Mouse (Mus musculus): ENCODE measurements around the gene Trnt1. TPM values are rescaled to one million over a fixed set of nuclear protein-coding genes. Genes with fewer than 3 reads are reported as not detected.

Trnt1 gene
- polyA plus RNA-seq, 1 experiment: 16.4 TPM

DNA sequence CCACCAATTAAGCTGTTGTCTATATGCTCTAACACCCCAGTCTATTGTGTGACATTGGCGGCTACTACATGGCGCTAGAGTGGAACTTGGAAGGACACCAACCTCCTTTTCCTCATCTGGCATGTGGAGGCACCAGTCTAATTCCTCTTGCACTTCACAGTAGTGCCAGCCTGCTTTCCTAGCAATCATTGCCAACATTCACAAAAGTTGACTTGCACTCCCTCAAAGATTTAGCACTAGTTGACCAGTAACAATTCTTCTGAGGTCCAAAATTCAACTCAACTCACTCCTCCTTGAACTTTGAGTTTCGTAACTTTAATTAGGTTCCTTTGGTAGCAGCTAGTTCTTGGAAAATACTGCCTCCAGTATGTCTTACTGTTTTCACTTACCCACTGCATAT, 41.8 kb downstream of the Trnt1 start:
- TF ChIP-seq CTCF (IDR thresholded peaks at IDR 0.05; ENCODE audit: control insufficient read depth, insufficient read depth, low read length) (no peak), POLR2A (IDR thresholded peaks at IDR 0.05; ENCODE audit: borderline replicate concordance, control insufficient read depth, low read depth, low read length) (no peak)
- 79% methylated on average over 3 of the region's 3 CpGs for WGBS
- H3K4me3 ChIP-seq (replicated peaks; ENCODE audit: control insufficient read depth, low read depth, low read length): no peak overlapping the region
- no peak overlapping the region for H3K27ac ChIP-seq (ENCODE audit: control insufficient read depth, insufficient read depth, low read depth, low read length, poor library complexity)
- no peaks in the 10 kb centered on the region for H3K4me1 ChIP-seq (ENCODE audit: control insufficient read depth, insufficient read depth, low read length)

DNA sequence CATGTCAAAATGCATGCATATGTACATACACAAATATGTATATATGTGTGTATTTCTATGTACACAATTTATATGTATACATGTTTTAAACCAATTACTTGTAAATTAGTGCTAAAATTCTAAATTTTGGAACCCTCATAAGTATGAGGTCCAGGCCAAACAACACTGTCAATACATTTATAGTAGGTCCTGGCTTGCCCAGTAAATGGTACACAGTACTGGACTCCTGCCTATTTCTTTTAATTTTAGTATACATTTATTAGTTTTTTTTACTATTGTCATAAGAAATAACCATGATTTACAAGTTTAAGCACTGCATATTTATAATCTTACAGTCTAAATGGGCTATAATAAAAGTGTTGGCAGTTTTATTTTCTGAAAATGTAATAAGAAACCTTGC, 50.3 kb downstream of the Trnt1 start:
- TF ChIP-seq CTCF (IDR thresholded peaks at IDR 0.05; ENCODE audit: control insufficient read depth, insufficient read depth, low read length): no peak
- no peak for TF ChIP-seq POLR2A (IDR thresholded peaks at IDR 0.05; ENCODE audit: borderline replicate concordance, control insufficient read depth, low read depth, low read length)
- no peak overlapping the region for H3K27ac ChIP-seq (ENCODE audit: control insufficient read depth, insufficient read depth, low read depth, low read length, poor library complexity)

DNA sequence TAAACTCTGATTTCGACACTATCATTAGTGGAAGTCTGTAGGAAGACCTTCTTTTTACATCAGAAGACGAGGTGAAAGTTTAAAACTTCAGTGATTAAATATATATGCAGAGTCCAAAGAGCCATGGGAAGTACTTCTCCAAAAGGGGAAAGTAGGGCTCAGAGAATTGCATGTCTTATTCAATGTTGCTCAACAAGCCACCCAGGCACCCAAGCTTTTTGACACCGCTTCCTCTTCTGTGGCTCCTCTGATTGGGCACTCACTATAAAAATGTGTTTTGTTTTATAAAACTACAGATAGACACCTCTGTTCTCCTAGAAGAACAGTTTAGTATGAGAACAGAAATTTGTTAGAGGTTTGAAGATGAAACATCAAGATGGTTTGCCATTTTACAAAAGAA, 51.0 kb downstream of the Trnt1 start:
- no peaks in the 10 kb centered on the region for H3K4me1 ChIP-seq (ENCODE audit: control insufficient read depth, insufficient read depth, low read length)
- H3K4me3 ChIP-seq (replicated peaks; ENCODE audit: control insufficient read depth, low read depth, low read length): no peak overlapping the region
- H3K27ac ChIP-seq (ENCODE audit: control insufficient read depth, insufficient read depth, low read depth, low read length, poor library complexity): no peak overlapping the region
- TF ChIP-seq CTCF (IDR thresholded peaks at IDR 0.05; ENCODE audit: control insufficient read depth, insufficient read depth, low read length): no peak
- 52% methylated on average over 3 of the region's 3 CpGs for WGBS

More for the DNA sequence above, 50.3 kb downstream of the Trnt1 start:
- Histone ChIP-seq H3K4me1 (ENCODE audit: control insufficient read depth, insufficient read depth, low read length) (no peaks in the 10 kb centered on the region), H3K4me3 (replicated peaks; ENCODE audit: control insufficient read depth, low read depth, low read length) (no peak overlapping the region)

DNA sequence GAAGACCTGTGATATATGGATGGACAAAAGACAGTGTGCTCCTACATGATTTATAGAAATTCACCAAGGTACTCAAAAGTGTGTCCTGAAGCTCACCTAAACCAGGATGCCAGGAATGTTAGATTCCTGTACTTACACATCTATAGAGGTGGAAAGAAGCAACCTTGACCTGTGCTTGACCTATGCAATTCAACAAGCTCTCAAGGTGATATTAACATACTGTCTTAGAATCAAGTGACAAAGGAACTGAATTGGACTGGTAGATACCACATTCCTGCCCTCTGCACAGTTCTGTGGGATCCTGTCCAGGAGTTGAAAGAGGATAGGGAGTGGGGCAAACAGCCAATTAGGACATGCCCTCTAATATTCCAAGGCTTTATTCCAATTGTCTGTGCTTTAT, 51.6 kb downstream of the Trnt1 start:
- Histone ChIP-seq H3K4me3 (replicated peaks; ENCODE audit: control insufficient read depth, low read depth, low read length) (no peak overlapping the region), H3K4me1 (ENCODE audit: control insufficient read depth, insufficient read depth, low read length) (no peaks in the 10 kb centered on the region), H3K27ac (ENCODE audit: control insufficient read depth, insufficient read depth, low read depth, low read length, poor library complexity) (no peak overlapping the region)
- no peak for TF ChIP-seq POLR2A (IDR thresholded peaks at IDR 0.05; ENCODE audit: borderline replicate concordance, control insufficient read depth, low read depth, low read length)
- no peak for TF ChIP-seq CTCF (IDR thresholded peaks at IDR 0.05; ENCODE audit: control insufficient read depth, insufficient read depth, low read length)

DNA sequence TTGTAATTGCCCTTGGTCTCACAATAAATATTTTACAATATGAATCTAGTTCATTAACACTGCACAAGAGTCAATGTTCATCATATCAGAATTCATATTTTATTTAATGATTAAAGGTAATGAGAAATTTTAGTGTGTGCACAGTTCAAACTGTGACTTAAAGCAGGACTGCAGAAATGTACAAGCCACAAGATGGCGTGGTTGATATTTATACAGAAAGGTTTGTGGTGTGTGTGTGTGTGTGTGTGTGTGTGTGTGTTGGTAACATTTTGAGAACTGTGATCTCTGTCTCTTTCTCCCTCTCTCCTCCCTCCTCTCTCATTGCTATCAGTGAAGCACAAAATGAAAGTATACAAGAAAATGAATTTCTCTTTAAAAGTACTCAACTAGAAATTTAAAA, 53.4 kb downstream of the Trnt1 start:
- TF ChIP-seq CTCF (IDR thresholded peaks at IDR 0.05; ENCODE audit: control insufficient read depth, insufficient read depth, low read length): no peak
- no peak overlapping the region for H3K27ac ChIP-seq (ENCODE audit: control insufficient read depth, insufficient read depth, low read depth, low read length, poor library complexity)
- WGBS: 43% methylated on average over 1 of the region's 1 CpGs

More for the DNA sequence above, 53.4 kb downstream of the Trnt1 start:
- Histone ChIP-seq H3K4me3 (replicated peaks; ENCODE audit: control insufficient read depth, low read depth, low read length) (no peak overlapping the region), H3K4me1 (ENCODE audit: control insufficient read depth, insufficient read depth, low read length) (no peaks in the 10 kb centered on the region)

Other genes starting within 250 kb of the Trnt1 start
- gene Il5ra, start 20.1 kb upstream of the Trnt1 start, polyA plus RNA-seq (2011; ENCODE audit: insufficient read depth, insufficient read length, low replicate concordance, missing spikeins): 0.63 and 1.5 TPM in 2 replicates
- 7.4 and 14.3 TPM in 2 replicates for gene Crbn, start 31.0 kb downstream of the Trnt1 start, polyA plus RNA-seq (2011; ENCODE audit: insufficient read depth, insufficient read length, low replicate concordance, missing spikeins)

Data from bone marrow, adult 2 months (tissue).